Mouse (Mus musculus): ENCODE measurements around the gene Olfr419.

Gene Olfr419

GRCm38 (mm10) chr1:174251961-174252360 is at the start of gene Olfr419:
Gene Olfr419 (minus strand): TSS chr1:174252061.
- DNase-seq (ENCODE audit: low read depth, low spot score) = no peak

- DNase-seq (ENCODE audit: low read depth, low spot score) = no peak
Observed at GRCm38 (mm10) chr1:174270643-174271042, 18.8 kb upstream of the Olfr419 start.

GRCm38 (mm10) chr1:174269162-174269561 is 17.3 kb upstream of the Olfr419 start:
- DNase-seq (ENCODE audit: low read depth, low spot score) = no peak

GRCm38 (mm10) chr1:174267816-174268215 is 16.0 kb upstream of the Olfr419 start:
- DNase-seq (ENCODE audit: low read depth, low spot score) = no peak

- no peak for DNase-seq (ENCODE audit: low read depth, low spot score)
Observed at GRCm38 (mm10) chr1:174250376-174250775, 1.5 kb downstream of the Olfr419 start.

GRCm38 (mm10) chr1:174247170-174247569 is 4.7 kb downstream of the Olfr419 start:
- no peak for DNase-seq (ENCODE audit: low read depth, low spot score)

- DNase-seq (ENCODE audit: low read depth, low spot score) = no peak
Observed at GRCm38 (mm10) chr1:174246080-174246479, 5.8 kb downstream of the Olfr419 start.

GRCm38 (mm10) chr1:174244621-174245020 is 7.2 kb downstream of the Olfr419 start:
- DNase-seq (ENCODE audit: low read depth, low spot score) = no peak

GRCm38 (mm10) chr1:174239916-174240315 is 11.9 kb downstream of the Olfr419 start:
- no peak for DNase-seq (ENCODE audit: low read depth, low spot score)

GRCm38 (mm10) chr1:174216528-174217204 is 35.2 kb downstream of the Olfr419 start:
- DNase-seq (ENCODE audit: low read depth, low spot score) = no peak

GRCm38 (mm10) chr1:174215270-174216038 is 36.4 kb downstream of the Olfr419 start:
- DNase-seq (ENCODE audit: low read depth, low spot score) = no peak

GRCm38 (mm10) chr1:174212286-174212685 is 39.6 kb downstream of the Olfr419 start:
- no peak for DNase-seq (ENCODE audit: low read depth, low spot score)

- no peak for DNase-seq (ENCODE audit: low read depth, low spot score)
Observed at GRCm38 (mm10) chr1:174204699-174205098, 47.2 kb downstream of the Olfr419 start.

Measured in R1 (cell line).